Mouse (Mus musculus) ovary, postnatal 36 days (tissue): Measurements from ENCODE around the gene Spats2.
"Not testable (repeated sequence)": the region's sequence is repeated elsewhere in the genome, so short reads cannot be mapped to it uniquely, and the experiment has no call there.

Experiments
- DNase-seq: peaks from one replicate; pipeline ENCODE4 v3.0.0; 2022; ENCODE audit warnings: low spot score, mixed read lengths

Spats2 gene

GRCm38 (mm10) chr15:99125711-99126080 is at the start of gene Spats2:
Gene Spats2, plus strand, starts transcription at chr15:99125916.
- no peak for DNase-seq

GRCm38 (mm10) chr15:99076011-99076410 is 49.7 kb upstream of the Spats2 start:
- DNase-seq: not testable (repeated sequence)

- DNase-seq: no peak
These were observed 47.4 kb upstream of the Spats2 start for GRCm38 (mm10) chr15:99078181-99078910.

- DNase-seq: no peak
These were observed 45.9 kb upstream of the Spats2 start for GRCm38 (mm10) chr15:99079804-99080203.

- no peak for DNase-seq
These were observed 43.4 kb upstream of the Spats2 start for GRCm38 (mm10) chr15:99082322-99082721.

GRCm38 (mm10) chr15:99082840-99083239 is 42.9 kb upstream of the Spats2 start:
- DNase-seq: no peak

GRCm38 (mm10) chr15:99083258-99083657 is 42.5 kb upstream of the Spats2 start:
- DNase-seq: peak; percentile 53

GRCm38 (mm10) chr15:99083867-99084557 is 41.7 kb upstream of the Spats2 start:
- DNase-seq: no peak

GRCm38 (mm10) chr15:99084618-99085017 is 41.1 kb upstream of the Spats2 start:
- no peak for DNase-seq

- no peak for DNase-seq
These were observed 39.7 kb upstream of the Spats2 start for GRCm38 (mm10) chr15:99085997-99086396.

- peak; percentile 43 for DNase-seq
These were observed 38.3 kb upstream of the Spats2 start, which contains the start of gene C1ql4 for GRCm38 (mm10) chr15:99087253-99088075. Gene C1ql4, minus strand, starts transcription at chr15:99087817.

- DNase-seq: peak; percentile 83
These were observed 37.4 kb upstream of the Spats2 start for GRCm38 (mm10) chr15:99088292-99088691.

- DNase-seq: no peak
These were observed 36.6 kb upstream of the Spats2 start for GRCm38 (mm10) chr15:99089069-99089468.

GRCm38 (mm10) chr15:99092870-99093269 is 32.8 kb upstream of the Spats2 start, which contains the start of gene Dnajc22:
Gene Dnajc22, plus strand, starts transcription at chr15:99093170.
- DNase-seq: no peak

- DNase-seq: peak; percentile 44
These were observed 32.1 kb upstream of the Spats2 start for GRCm38 (mm10) chr15:99093291-99094258.

- DNase-seq: no peak
These were observed 31.0 kb upstream of the Spats2 start for GRCm38 (mm10) chr15:99094631-99095270.

- no peak for DNase-seq
These were observed 30.4 kb upstream of the Spats2 start for GRCm38 (mm10) chr15:99095356-99095755.

- no peak for DNase-seq
These were observed 29.5 kb upstream of the Spats2 start for GRCm38 (mm10) chr15:99096061-99096793.

GRCm38 (mm10) chr15:99096831-99097500 is 28.8 kb upstream of the Spats2 start:
- DNase-seq: peak; percentile 56
